Mouse (Mus musculus) lung, embryonic 16.5 days (tissue): ENCODE data around the gene Lbhd2. TPM values are rescaled to one million over a fixed set of nuclear protein-coding genes. Genes with fewer than 3 reads are reported as not detected.

Experiments
- ATAC-seq: fragments of 200-750 bp; cut with Nextera tagmentation; 2 replicates; pipeline ENCODE4 v1.8.0; 2017; ENCODE audit warnings: low read depth, mild to moderate bottlenecking, moderate library complexity
- H3K27ac ChIP-seq: fragments of 300-500 bp; sonication (generic); 2 replicates; pipeline ENCODE4 v1.5.1; 2014; ENCODE audit warnings: mild to moderate bottlenecking, control low read depth, low read length
- H3K27me3 ChIP-seq: fragments of 300-500 bp; sonication (generic); 2 replicates; pipeline ENCODE4 v1.6.1; 2014; ENCODE audit warnings: low read depth, low read length, mixed read lengths; ENCODE audit not compliant: control insufficient read depth, insufficient read depth
- H3K36me3 ChIP-seq: fragments of 300-500 bp; sonication (generic); 2 replicates; pipeline ENCODE4 v1.6.1; 2014; ENCODE audit warnings: low read length; ENCODE audit not compliant: control insufficient read depth, insufficient read depth
- H3K4me1 ChIP-seq: fragments of 300-500 bp; sonication (generic); replicated peaks from 2 replicates; pipeline ENCODE4 v1.6.1; 2014; ENCODE audit warnings: low read length, mixed read lengths; ENCODE audit not compliant: control insufficient read depth, insufficient read depth
- H3K4me2 ChIP-seq: fragments of 300-500 bp; sonication (generic); 2 replicates; pipeline ENCODE4 v1.6.1; 2014; ENCODE audit warnings: low read depth, low read length, control low read depth
- H3K4me3 ChIP-seq: fragments of 300-500 bp; sonication (generic); 2 replicates; pipeline ENCODE4 v1.5.1; 2014; ENCODE audit warnings: mild to moderate bottlenecking, low read length, control low read depth
- H3K9ac ChIP-seq: fragments of 300-500 bp; sonication (generic); 2 replicates; pipeline ENCODE4 v1.6.1; 2014; ENCODE audit warnings: low read length, control low read depth
- H3K9me3 ChIP-seq: fragments of 300-500 bp; sonication (generic); 2 replicates; pipeline ENCODE4 v1.6.1; 2016; ENCODE audit warnings: low read length; ENCODE audit not compliant: control insufficient read depth
- WGBS: fragments of 180-500 bp; shearing (Covaris S2); extraction: QIAGEN DNeasy Blood & Tissue Kit; methylation state at CpG from one replicate; pipeline ENCODE4 v1.1.7; 2014; 5-methylcytosine and 5-hydroxymethylcytosine counted together
- polyA plus RNA-seq: library from polyadenylated mRNA; unstranded; fragments of >200 nt; fragmentation: Nextera tagmentation; extraction: Ambion mirVana; gene quantifications from 2 replicates; pipeline ENCODE4 v1.2.1, GENCODE M21; 2015

Lbhd2 gene
- polyA plus RNA-seq, 1 experiment from 2014 or later: 0.80 TPM

GRCm38 (mm10) chr12:111416921-111417779, 10.5 kb downstream of the Lbhd2 start, which contains the start of gene Exoc3l4:
TSS of gene Exoc3l4 (plus strand) at chr12:111417017.
- ATAC-seq: peak; percentile 68
- peak within 1 kb of the TSS; percentile 50 for H3K4me3 ChIP-seq
- H3K27ac ChIP-seq: peak within 1 kb of the TSS; percentile 92
- H3K36me3 ChIP-seq: no peaks in the 10 kb centered on the region
- peak within 1 kb of the TSS; percentile 69 for H3K9ac ChIP-seq
- WGBS: 3% methylated on average over 17 of the region's 17 CpGs
- H3K27me3 ChIP-seq: peaks cover 3% of the 10 kb centered on the region
- peaks cover 49% of the 10 kb centered on the region for H3K4me1 ChIP-seq
- no peaks in the 10 kb centered on the region for H3K9me3 ChIP-seq
- H3K4me2 ChIP-seq: peak within 1 kb of the TSS; percentile 78

- Histone ChIP-seq H3K9me3 (no peaks in the 10 kb centered on the region), H3K9ac (no peak overlapping the region), H3K36me3 (0 out of 2 replicates have a peak, but pooled peaks cover 2% of the 10 kb centered on the region), H3K4me1 (peaks cover 38% of the 10 kb centered on the region), H3K27me3 (peaks cover 31% of the 10 kb centered on the region), H3K4me3 (no peak overlapping the region), H3K27ac (no peak overlapping the region), H3K4me2 (no peak overlapping the region)
- 80% methylated on average over 5 of the region's 5 CpGs for WGBS
- ATAC-seq: no peak
Measured at GRCm38 (mm10) chr12:111419918-111420317, 13.3 kb downstream of the Lbhd2 start.

- H3K4me2 ChIP-seq: peak overlapping the region; percentile 32
- ATAC-seq: peak; percentile 45
- peak overlapping the region; percentile 21; the same call in 1 of the 2 replicates for H3K9ac ChIP-seq
- H3K4me1 ChIP-seq: peaks cover 40% of the 10 kb centered on the region
- whole genome bisulfite sequencing: 20% methylated on average over 7 of the region's 7 CpGs
- H3K27ac ChIP-seq: peak overlapping the region; percentile 68
- peaks cover 42% of the 10 kb centered on the region for H3K27me3 ChIP-seq
- H3K9me3 ChIP-seq: no peaks in the 10 kb centered on the region
- no peak overlapping the region for H3K4me3 ChIP-seq
- 0 out of 2 replicates have a peak, but pooled peaks cover 2% of the 10 kb centered on the region for H3K36me3 ChIP-seq
Measured at GRCm38 (mm10) chr12:111420946-111421709, 14.5 kb downstream of the Lbhd2 start.

GRCm38 (mm10) chr12:111422852-111423251, 16.2 kb downstream of the Lbhd2 start:
- Histone ChIP-seq H3K27me3 (peaks cover 45% of the 10 kb centered on the region), H3K4me1 (peaks cover 26% of the 10 kb centered on the region), H3K4me3 (no peak overlapping the region), H3K9ac (no peak overlapping the region), H3K4me2 (no peak overlapping the region), H3K27ac (no peak overlapping the region), H3K36me3 (0 out of 2 replicates have a peak, but pooled peaks cover 2% of the 10 kb centered on the region), H3K9me3 (no peaks in the 10 kb centered on the region)
- 70% methylated on average over 5 of the region's 5 CpGs for WGBS
- ATAC-seq: no peak

- H3K4me1 ChIP-seq: peaks cover 25% of the 10 kb centered on the region
- H3K9me3 ChIP-seq: no peaks in the 10 kb centered on the region
- peak overlapping the region; percentile 12 for H3K4me3 ChIP-seq
- H3K9ac ChIP-seq: no peak overlapping the region
- H3K27me3 ChIP-seq: peaks cover 53% of the 10 kb centered on the region
- no peak overlapping the region for H3K27ac ChIP-seq
- peak overlapping the region; percentile 24; the same call in 1 of the 2 replicates for H3K4me2 ChIP-seq
- 0 out of 2 replicates have a peak, but pooled peaks cover 2% of the 10 kb centered on the region for H3K36me3 ChIP-seq
- no peak for ATAC-seq
- WGBS: 17% methylated on average over 43 of the region's 43 CpGs
Measured at GRCm38 (mm10) chr12:111423570-111424129, 17.0 kb downstream of the Lbhd2 start.

GRCm38 (mm10) chr12:111424547-111424946, 17.9 kb downstream of the Lbhd2 start:
- 27% methylated on average over 9 of the region's 9 CpGs for WGBS
- H3K9me3 ChIP-seq: no peaks in the 10 kb centered on the region
- H3K27ac ChIP-seq: no peak overlapping the region
- no peak for ATAC-seq
- H3K4me1 ChIP-seq: peaks cover 29% of the 10 kb centered on the region
- no peak overlapping the region for H3K4me2 ChIP-seq
- no peak overlapping the region for H3K9ac ChIP-seq
- H3K36me3 ChIP-seq: 0 out of 2 replicates have a peak, but pooled peaks cover 2% of the 10 kb centered on the region
- H3K4me3 ChIP-seq: no peak overlapping the region
- peaks cover 58% of the 10 kb centered on the region for H3K27me3 ChIP-seq

- Histone ChIP-seq H3K36me3 (0 out of 2 replicates have a peak, but pooled peaks cover 2% of the 10 kb centered on the region), H3K4me2 (no peak overlapping the region), H3K4me1 (peaks cover 36% of the 10 kb centered on the region), H3K9me3 (no peaks in the 10 kb centered on the region), H3K4me3 (no peak overlapping the region), H3K9ac (no peak overlapping the region), H3K27me3 (peaks cover 63% of the 10 kb centered on the region), H3K27ac (no peak overlapping the region)
- ATAC-seq: peak; percentile 30; the same call in 1 of the 2 replicates
- 6% methylated on average over 15 of the region's 15 CpGs for WGBS
Measured at GRCm38 (mm10) chr12:111425258-111425657, 18.6 kb downstream of the Lbhd2 start.

- H3K9me3 ChIP-seq: no peaks in the 10 kb centered on the region
- peak; percentile 51; the same call in 1 of the 2 replicates for ATAC-seq
- no peak overlapping the region for H3K9ac ChIP-seq
- H3K27me3 ChIP-seq: peaks cover 70% of the 10 kb centered on the region
- H3K36me3 ChIP-seq: 0 out of 2 replicates have a peak, but pooled peaks cover 2% of the 10 kb centered on the region
- H3K27ac ChIP-seq: no peak overlapping the region
- peaks cover 36% of the 10 kb centered on the region for H3K4me1 ChIP-seq
- H3K4me3 ChIP-seq: no peak overlapping the region
- H3K4me2 ChIP-seq: no peak overlapping the region
- 17% methylated on average over 29 of the region's 29 CpGs for WGBS
Measured at GRCm38 (mm10) chr12:111425789-111426460, 19.3 kb downstream of the Lbhd2 start.
